Mouse (Mus musculus) testis, postnatal 14 days (tissue): ENCODE data around the gene Sult1c2.
"Not testable (repeated sequence)": the region's sequence is repeated elsewhere in the genome, so short reads cannot be mapped to it uniquely, and the experiment has no call there.

Source experiments
- DNase-seq: peaks from one replicate; pipeline ENCODE4 v3.0.0; 2021; ENCODE audit warnings: low spot score

Sult1c2 gene

GRCm38 (mm10) chr17:53846206-53846605 is at the start of gene Sult1c2:
TSS of gene Sult1c2 (minus strand) at chr17:53846339.
- no peak for DNase-seq

- DNase-seq = not testable (repeated sequence)
These were observed 33.0 kb upstream of the Sult1c2 start for GRCm38 (mm10) chr17:53879006-53879675.

GRCm38 (mm10) chr17:53874433-53874832 is 28.3 kb upstream of the Sult1c2 start:
- no peak for DNase-seq

GRCm38 (mm10) chr17:53872192-53872591 is 26.1 kb upstream of the Sult1c2 start:
- no peak for DNase-seq

- DNase-seq = no peak
These were observed 23.8 kb upstream of the Sult1c2 start for GRCm38 (mm10) chr17:53869931-53870330.

GRCm38 (mm10) chr17:53865260-53865955 is 19.3 kb upstream of the Sult1c2 start:
- DNase-seq = no peak

- DNase-seq = no peak
These were observed 14.4 kb upstream of the Sult1c2 start for GRCm38 (mm10) chr17:53860548-53860947.

- no peak for DNase-seq
These were observed 8.9 kb upstream of the Sult1c2 start for GRCm38 (mm10) chr17:53854992-53855391.

GRCm38 (mm10) chr17:53845796-53846195 is 343 bp downstream of the Sult1c2 start:
- DNase-seq = no peak

GRCm38 (mm10) chr17:53833366-53833765 is 12.8 kb downstream of the Sult1c2 start:
- no peak for DNase-seq

GRCm38 (mm10) chr17:53803974-53804373 is 42.2 kb downstream of the Sult1c2 start:
- DNase-seq = not testable (repeated sequence)

GRCm38 (mm10) chr17:53783381-53783780 is 62.8 kb downstream of the Sult1c2 start:
- DNase-seq = no peak
